Mouse (Mus musculus): Measurements from ENCODE around the gene Brsk2. TPM values are rescaled to one million over a fixed set of nuclear protein-coding genes. Genes with fewer than 3 reads are reported as not detected.

The Brsk2 gene
- polyA plus RNA-seq, 1 experiment from 2014 or later = 20.4 TPM

DNA sequence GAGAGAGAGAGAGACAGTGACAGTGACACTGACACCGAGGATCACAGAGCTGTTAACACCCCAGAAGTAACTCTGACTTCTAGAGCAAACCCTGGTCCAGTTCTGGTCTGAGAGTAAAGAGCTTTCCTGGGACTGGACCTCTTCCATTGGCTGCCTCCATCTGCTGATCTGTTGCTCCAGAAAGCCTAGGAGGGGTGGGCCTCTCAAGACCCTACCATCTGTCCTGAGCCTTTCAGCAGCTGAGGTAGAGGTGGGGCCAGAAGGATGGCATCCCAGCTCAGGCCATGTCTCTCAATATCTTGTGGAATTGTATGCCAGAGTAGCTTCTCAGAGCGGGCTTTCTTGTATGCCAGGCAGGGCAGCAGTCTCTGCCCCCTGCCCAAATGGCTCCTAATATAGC, 8.7 kb downstream of the Brsk2 start:
- Histone ChIP-seq H3K4me3 (no peak overlapping the region), H3K9ac (no peak overlapping the region), H3K36me3 (ENCODE audit: poor library complexity, severe bottlenecking) (no peaks in the 10 kb centered on the region), H3K27ac (no peak overlapping the region), H3K27me3 (no peaks in the 10 kb centered on the region), H3K9me3 (replicated peaks) (no peaks in the 10 kb centered on the region), H3K4me1 (peaks cover 98% of the 10 kb centered on the region), H3K4me2 (no peak overlapping the region)
- no peak for ATAC-seq
- WGBS = 93% methylated on average over 2 of the region's 2 CpGs

DNA sequence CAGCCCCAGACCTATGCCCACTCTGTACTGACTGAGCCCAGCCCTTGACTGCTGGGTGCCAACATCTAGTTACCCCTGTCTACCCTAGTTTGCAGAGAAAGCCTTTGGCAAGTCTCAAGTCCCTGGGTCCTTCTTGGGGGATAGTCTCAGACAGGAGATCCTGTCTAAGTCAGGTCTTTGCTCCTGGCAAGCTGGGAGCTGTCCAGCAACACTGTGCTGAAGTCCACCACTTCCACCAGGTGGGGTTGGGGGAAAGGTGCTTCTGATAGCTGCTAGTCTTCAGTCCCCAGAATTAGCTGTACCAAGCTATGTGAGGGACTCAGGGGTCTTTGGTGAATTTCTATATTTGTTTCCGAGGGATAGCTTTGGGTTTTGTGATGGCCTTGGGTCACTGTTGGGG, 9.6 kb downstream of the Brsk2 start:
- H3K4me2 ChIP-seq = no peak overlapping the region
- H3K27ac ChIP-seq = no peak overlapping the region
- no peak overlapping the region for H3K4me3 ChIP-seq
- no peaks in the 10 kb centered on the region for H3K36me3 ChIP-seq (ENCODE audit: poor library complexity, severe bottlenecking)
- no peak for ATAC-seq
- no peak overlapping the region for H3K9ac ChIP-seq
- no peaks in the 10 kb centered on the region for H3K9me3 ChIP-seq (replicated peaks)
- H3K27me3 ChIP-seq = no peaks in the 10 kb centered on the region
- H3K4me1 ChIP-seq = peaks cover 92% of the 10 kb centered on the region
- 86% methylated on average over 1 of the region's 1 CpGs for WGBS

DNA sequence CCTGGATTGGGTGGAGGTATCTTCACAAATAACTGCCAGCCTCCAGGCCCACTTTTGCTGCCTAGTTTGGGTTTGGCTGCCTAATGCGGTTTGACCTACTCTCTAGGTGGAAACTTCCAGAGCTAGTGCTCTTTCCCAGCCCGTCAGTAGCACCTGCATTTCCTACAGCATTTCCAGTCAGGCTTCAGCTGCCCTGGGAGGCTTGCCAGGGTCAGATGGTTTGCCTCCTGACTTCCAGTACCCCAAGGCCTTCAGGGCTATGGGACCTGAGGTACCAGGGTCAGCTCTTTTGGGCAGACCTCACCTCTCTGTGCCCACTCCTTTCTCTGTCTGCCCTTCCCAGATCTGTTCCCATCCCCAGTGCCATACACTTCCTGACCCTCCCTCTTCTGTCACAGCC, 11.4 kb downstream of the Brsk2 start:
- 0 out of 2 replicates have a peak overlapping the region, but pooled peaks have one; percentile 21 for H3K27ac ChIP-seq
- H3K4me2 ChIP-seq = no peak overlapping the region

DNA sequence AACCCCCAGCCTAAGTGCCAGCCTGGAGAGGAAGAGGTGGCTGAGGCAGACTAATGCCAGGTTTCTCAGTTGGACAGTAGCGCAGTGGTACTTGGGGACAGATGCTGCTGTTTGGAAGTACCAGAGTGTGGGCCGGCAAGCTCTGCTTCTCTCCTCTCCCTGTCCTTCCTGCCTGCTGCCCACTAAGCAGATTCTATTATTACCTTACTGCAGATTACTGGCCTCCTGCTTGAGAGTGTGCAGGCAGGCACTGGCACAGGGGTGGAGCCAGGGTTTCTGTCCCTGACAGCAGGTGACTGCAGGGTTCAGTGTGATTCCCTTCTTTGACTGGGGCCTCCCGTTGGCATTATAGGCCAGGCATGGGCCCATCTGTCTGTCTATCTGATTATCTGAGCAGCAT, 11.9 kb downstream of the Brsk2 start:
- Histone ChIP-seq H3K27ac (0 out of 2 replicates have a peak overlapping the region, but pooled peaks have one; percentile 21), H3K4me3 (no peak overlapping the region), H3K9me3 (replicated peaks) (no peaks in the 10 kb centered on the region), H3K27me3 (no peaks in the 10 kb centered on the region), H3K9ac (no peak overlapping the region), H3K36me3 (ENCODE audit: poor library complexity, severe bottlenecking) (peaks cover 9% of the 10 kb centered on the region; the same call in 1 of the 2 replicates), H3K4me2 (no peak overlapping the region), H3K4me1 (peaks cover 77% of the 10 kb centered on the region)
- ATAC-seq = no peak
- WGBS = 66% methylated on average over 3 of the region's 3 CpGs

More for the DNA sequence above, 11.4 kb downstream of the Brsk2 start:
- H3K9me3 ChIP-seq (replicated peaks) = no peaks in the 10 kb centered on the region
- WGBS = 88% methylated on average over 2 of the region's 2 CpGs
- H3K36me3 ChIP-seq (ENCODE audit: poor library complexity, severe bottlenecking) = peaks cover 9% of the 10 kb centered on the region; the same call in 1 of the 2 replicates
- no peak overlapping the region for H3K4me3 ChIP-seq
- H3K4me1 ChIP-seq = peaks cover 82% of the 10 kb centered on the region
- no peak for ATAC-seq
- H3K27me3 ChIP-seq = no peaks in the 10 kb centered on the region
- no peak overlapping the region for H3K9ac ChIP-seq

DNA sequence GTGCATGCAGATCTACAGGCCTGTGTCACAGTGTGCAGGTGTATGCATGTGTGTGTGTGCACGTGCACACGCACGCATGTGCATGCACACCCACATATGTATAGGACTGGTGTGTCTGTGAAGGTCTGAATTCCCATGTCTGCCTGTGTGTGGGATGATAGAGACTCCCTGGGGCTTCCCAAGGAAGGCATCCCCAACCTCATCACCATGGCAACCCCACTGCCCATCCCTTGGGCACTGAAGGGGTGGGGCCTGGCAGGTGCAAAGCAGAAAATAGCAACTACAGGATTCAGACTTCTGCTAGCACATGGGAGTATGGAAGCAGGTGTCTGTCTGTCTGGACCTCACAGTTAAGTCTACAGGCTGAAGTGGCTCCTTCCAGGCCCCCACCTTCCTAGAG, 13.0 kb downstream of the Brsk2 start:
- Histone ChIP-seq H3K27me3 (no peaks in the 10 kb centered on the region), H3K9ac (no peak overlapping the region), H3K36me3 (ENCODE audit: poor library complexity, severe bottlenecking) (peaks cover 9% of the 10 kb centered on the region; the same call in 1 of the 2 replicates), H3K4me2 (peak overlapping the region; percentile 21; the same call in 1 of the 2 replicates), H3K9me3 (replicated peaks) (no peaks in the 10 kb centered on the region), H3K4me3 (no peak overlapping the region), H3K4me1 (peaks cover 71% of the 10 kb centered on the region), H3K27ac (no peak overlapping the region)
- no peak for ATAC-seq
- 100% methylated on average over 3 of the region's 3 CpGs for WGBS

DNA sequence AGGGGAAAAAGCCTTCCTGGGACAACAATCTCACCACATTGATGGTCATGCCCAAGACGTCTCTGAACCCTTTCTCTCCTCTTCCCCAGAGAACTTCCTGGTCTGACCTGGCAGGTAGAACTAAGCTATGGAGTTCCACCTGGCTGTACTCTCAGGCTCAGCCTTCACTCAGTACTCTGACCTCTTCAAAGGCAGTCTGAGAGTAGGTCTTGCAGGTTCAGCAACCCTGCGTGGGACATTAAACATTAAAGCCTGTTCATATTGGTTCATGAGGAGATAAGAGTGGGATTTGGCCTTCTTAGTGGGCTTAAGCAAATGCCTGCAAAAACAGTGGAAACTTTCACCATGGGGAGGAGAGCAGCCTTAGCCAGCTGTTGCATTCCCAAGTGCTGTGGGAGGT, 16.7 kb downstream of the Brsk2 start:
- Histone ChIP-seq H3K9me3 (replicated peaks) (no peaks in the 10 kb centered on the region), H3K4me1 (peaks cover 66% of the 10 kb centered on the region), H3K9ac (no peak overlapping the region), H3K27me3 (no peaks in the 10 kb centered on the region), H3K4me3 (no peak overlapping the region), H3K4me2 (no peak overlapping the region), H3K36me3 (ENCODE audit: poor library complexity, severe bottlenecking) (peaks cover 9% of the 10 kb centered on the region; the same call in 1 of the 2 replicates), H3K27ac (no peak overlapping the region)
- ATAC-seq = no peak
- 91% methylated on average over 2 of the region's 2 CpGs for whole genome bisulfite sequencing

DNA sequence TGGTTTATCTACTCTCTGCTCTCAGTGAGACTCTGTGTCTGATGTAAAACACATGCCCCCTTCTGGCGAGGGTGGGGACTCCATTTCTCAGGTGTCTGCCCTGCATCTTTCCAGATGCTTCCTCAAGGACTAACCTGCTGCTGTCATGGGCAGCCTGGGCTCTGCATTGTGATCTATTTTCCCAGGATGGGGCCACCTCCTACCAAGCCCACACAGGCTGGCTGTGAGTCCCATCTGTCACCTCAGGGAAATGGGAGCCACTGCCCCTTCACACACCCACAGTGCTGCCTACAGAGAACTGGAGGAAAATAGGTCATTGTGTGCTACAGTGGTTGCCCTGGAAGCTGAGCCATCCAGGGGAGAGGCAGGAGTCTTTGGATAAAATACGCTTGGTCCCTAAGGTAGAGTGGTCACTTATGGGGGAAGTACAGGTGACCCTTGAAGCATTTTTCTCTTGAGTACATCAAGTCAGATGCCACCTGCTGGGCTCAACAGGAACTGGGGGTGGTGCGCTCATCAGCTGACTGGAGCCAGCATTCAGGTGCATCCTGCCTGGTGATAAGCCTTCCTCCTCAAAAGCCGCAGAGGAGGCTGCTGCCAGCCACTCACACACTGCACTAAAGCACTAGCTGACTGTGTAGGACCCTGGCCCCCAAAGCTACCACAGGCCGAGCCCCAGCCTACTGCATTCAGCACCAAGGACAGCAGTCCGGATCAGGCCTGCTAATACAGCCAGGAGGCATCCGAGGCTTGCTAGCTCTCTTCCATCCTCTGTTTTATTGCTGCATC, 23.5 kb downstream of the Brsk2 start:
- no peak overlapping the region for H3K27ac ChIP-seq
- peaks cover 48% of the 10 kb centered on the region for H3K4me1 ChIP-seq
- no peaks in the 10 kb centered on the region for H3K9me3 ChIP-seq (replicated peaks)
- H3K36me3 ChIP-seq (ENCODE audit: poor library complexity, severe bottlenecking) = no peaks in the 10 kb centered on the region
- no peak overlapping the region for H3K9ac ChIP-seq
- H3K4me2 ChIP-seq = no peak overlapping the region
- peak; percentile 12 for ATAC-seq
- H3K27me3 ChIP-seq = no peaks in the 10 kb centered on the region
- WGBS = 50% methylated on average over 7 of the region's 7 CpGs
- H3K4me3 ChIP-seq = no peak overlapping the region

DNA sequence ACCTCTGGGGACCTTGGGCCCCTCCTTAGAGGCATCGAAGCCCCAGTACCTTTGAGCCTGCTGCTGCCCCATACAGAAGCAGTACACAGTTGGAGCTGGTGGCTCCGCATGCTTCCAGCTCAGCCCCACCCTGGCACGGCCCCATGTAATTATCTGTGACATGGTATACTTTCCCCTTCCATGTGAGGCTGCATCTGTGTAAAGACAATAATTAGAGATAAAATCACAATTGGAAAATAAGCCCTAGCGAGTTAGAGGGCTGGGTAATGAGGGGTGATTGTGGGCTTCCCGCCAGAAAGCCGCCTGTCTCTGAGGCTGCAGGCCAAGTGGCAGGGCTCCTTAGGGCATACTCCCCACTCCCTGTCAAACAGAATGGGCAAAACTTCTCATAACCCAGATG, 28.5 kb downstream of the Brsk2 start:
- no peak overlapping the region for H3K4me3 ChIP-seq
- no peak overlapping the region for H3K9ac ChIP-seq
- H3K27ac ChIP-seq = no peak overlapping the region
- no peaks in the 10 kb centered on the region for H3K9me3 ChIP-seq (replicated peaks)
- H3K4me1 ChIP-seq = peaks cover 13% of the 10 kb centered on the region
- no peaks in the 10 kb centered on the region for H3K27me3 ChIP-seq
- 46% methylated on average over 6 of the region's 6 CpGs for WGBS
- ATAC-seq = peak; percentile 71
- H3K4me2 ChIP-seq = no peak overlapping the region
- H3K36me3 ChIP-seq (ENCODE audit: poor library complexity, severe bottlenecking) = peaks cover 19% of the 10 kb centered on the region; the same call in 1 of the 2 replicates

DNA sequence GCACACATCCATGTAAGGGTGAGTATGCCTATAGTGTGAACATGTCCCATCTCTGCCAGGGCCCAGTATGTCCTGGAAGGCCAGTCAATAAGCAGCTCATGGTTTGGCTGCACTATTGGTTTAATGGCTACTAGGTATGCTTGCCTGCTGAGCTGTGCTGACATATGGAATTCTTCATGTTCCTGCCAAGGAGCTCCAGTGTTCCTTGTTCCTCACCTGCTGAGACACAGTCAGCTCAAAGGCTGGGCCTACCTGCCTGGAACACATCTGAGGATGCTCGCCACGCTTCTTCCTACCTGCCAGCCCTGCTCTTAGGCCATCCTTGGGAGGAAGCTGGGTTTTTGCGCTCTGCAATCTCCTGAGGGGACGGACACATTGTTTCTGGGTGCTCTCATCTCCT, 29.7 kb downstream of the Brsk2 start:
- Histone ChIP-seq H3K36me3 (ENCODE audit: poor library complexity, severe bottlenecking) (peaks cover 31% of the 10 kb centered on the region), H3K27ac (no peak overlapping the region), H3K9ac (no peak overlapping the region), H3K4me2 (no peak overlapping the region), H3K4me3 (no peak overlapping the region), H3K27me3 (no peaks in the 10 kb centered on the region), H3K9me3 (replicated peaks) (no peaks in the 10 kb centered on the region), H3K4me1 (peaks cover 13% of the 10 kb centered on the region)
- WGBS = 94% methylated on average over 4 of the region's 4 CpGs
- no peak for ATAC-seq

DNA sequence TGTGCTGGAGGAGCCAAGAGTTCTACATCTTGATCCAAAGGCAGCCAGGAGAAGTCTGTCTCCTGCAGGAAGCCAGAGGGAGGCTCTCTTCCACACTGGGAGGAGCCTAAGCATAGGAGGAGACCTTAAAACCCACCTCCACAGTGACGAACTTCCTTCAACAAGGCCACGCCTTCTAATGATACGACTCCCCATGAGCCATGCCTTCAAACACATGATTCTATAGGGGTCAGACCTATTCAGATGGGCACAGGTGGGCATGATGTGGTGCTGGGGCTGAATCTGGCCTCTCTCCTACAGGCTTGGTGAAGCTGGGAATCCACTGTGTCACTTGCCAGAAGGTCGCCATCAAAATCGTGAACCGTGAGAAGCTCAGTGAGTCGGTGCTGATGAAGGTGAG, 31.7 kb downstream of the Brsk2 start:
- H3K27me3 ChIP-seq = no peaks in the 10 kb centered on the region
- H3K4me1 ChIP-seq = peaks cover 13% of the 10 kb centered on the region
- H3K4me3 ChIP-seq = no peak overlapping the region
- no peak for ATAC-seq
- H3K4me2 ChIP-seq = no peak overlapping the region
- WGBS = 96% methylated on average over 7 of the region's 7 CpGs
- no peaks in the 10 kb centered on the region for H3K9me3 ChIP-seq (replicated peaks)
- no peak overlapping the region for H3K9ac ChIP-seq
- H3K36me3 ChIP-seq (ENCODE audit: poor library complexity, severe bottlenecking) = peaks cover 51% of the 10 kb centered on the region
- no peak overlapping the region for H3K27ac ChIP-seq

DNA sequence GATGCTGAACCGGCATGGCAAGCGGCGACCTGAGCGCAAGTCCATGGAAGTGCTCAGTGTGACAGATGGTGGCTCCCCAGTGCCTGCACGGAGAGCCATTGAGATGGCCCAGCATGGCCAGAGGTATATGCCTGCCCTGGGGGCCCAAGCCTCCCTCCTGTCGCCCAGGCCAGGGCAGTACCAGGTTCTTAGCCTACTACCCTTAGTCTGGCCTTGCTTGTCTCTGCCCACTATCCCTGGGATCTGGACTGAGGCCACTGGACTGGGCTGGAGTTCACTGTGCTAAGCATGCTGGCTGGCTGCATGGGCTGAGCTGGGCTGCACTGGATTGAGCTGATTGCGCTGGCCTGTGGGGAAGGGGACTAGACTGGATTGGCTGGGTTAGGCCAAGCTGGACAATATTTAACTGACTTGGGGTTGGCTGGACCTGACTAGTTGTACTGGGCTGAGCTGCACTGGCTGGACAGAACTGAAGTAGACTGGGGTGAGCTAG, 38.8 kb downstream of the Brsk2 start:
- peaks cover 100% of the 10 kb centered on the region for H3K36me3 ChIP-seq (ENCODE audit: poor library complexity, severe bottlenecking)
- no peak overlapping the region for H3K4me3 ChIP-seq
- H3K27ac ChIP-seq = no peak overlapping the region
- no peaks in the 10 kb centered on the region for H3K9me3 ChIP-seq (replicated peaks)
- no peak for ATAC-seq
- WGBS = 96% methylated on average over 7 of the region's 7 CpGs
- no peaks in the 10 kb centered on the region for H3K27me3 ChIP-seq
- no peak overlapping the region for H3K4me2 ChIP-seq
- H3K9ac ChIP-seq = no peak overlapping the region
- no peaks in the 10 kb centered on the region for H3K4me1 ChIP-seq

DNA sequence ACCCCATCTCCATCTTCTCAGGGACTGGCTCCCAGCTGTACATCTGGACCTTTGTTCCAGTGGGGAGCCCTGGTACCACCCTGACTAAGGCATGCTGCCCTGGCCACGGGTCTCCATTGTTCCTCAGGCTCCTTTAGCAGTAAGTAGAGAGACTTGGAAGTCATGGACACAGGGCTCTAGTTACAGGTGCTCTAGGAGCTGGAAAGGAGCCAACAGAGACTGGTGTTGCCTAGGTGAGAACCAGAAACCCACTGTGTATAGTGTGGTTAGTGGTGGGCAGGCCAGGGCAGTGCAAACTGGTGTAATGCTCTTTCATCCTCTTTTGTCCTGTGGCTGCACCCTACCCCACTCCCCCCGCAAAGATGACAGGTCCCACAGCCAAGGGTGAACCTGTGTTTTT, 41.6 kb downstream of the Brsk2 start:
- Histone ChIP-seq H3K27me3 (no peaks in the 10 kb centered on the region), H3K9me3 (replicated peaks) (no peaks in the 10 kb centered on the region), H3K36me3 (ENCODE audit: poor library complexity, severe bottlenecking) (peaks cover 100% of the 10 kb centered on the region), H3K4me2 (no peak overlapping the region), H3K4me3 (no peak overlapping the region), H3K27ac (no peak overlapping the region), H3K9ac (no peak overlapping the region), H3K4me1 (no peaks in the 10 kb centered on the region)
- no peak for ATAC-seq
- 77% methylated on average over 2 of the region's 2 CpGs for WGBS

Data from forebrain, embryonic 13.5 days (tissue).